Mouse (Mus musculus) MEL (cell line): Measurements from ENCODE around the gene Atrn.

Experiments used
- CTCF ChIP-seq, 3 experiments: IDR thresholded peaks in 2 of 3; conservative IDR thresholded peaks in 1 of 3; 2 replicates each; pipeline ENCODE4 v1.5.1; 2011 to 2012; ENCODE audit warnings: low read length in 3 of 3, low read depth in 2 of 3, mild to moderate bottlenecking in 2 of 3, improper control_type of control experiment in 1 of 3, inconsistent platforms in 1 of 3, mixed read lengths in 1 of 3, moderate library complexity in 1 of 3; ENCODE audit not compliant: control insufficient read depth in 1 of 3, insufficient read depth in 1 of 3, poor library complexity in 1 of 3, severe bottlenecking in 1 of 3
- EP300 ChIP-seq, 2 experiments: IDR thresholded peaks; 2 replicates each; pipeline ENCODE4 v1.6.1; 2011; ENCODE audit warnings: improper control_type of control experiment in 2 of 2, low read length in 2 of 2, low read depth in 1 of 2, mild to moderate bottlenecking in 1 of 2
- GATA1 ChIP-seq: IDR thresholded peaks from 2 replicates; pipeline ENCODE4 v1.6.1; 2011; ENCODE audit warnings: low read depth, low read length, improper control_type of control experiment
- MAFK ChIP-seq: IDR thresholded peaks from 2 replicates; pipeline ENCODE4 v1.6.1; 2011; ENCODE audit warnings: low read depth, mild to moderate bottlenecking, low read length, improper control_type of control experiment, borderline replicate concordance
- MXI1 ChIP-seq: IDR thresholded peaks from 2 replicates; pipeline ENCODE4 v1.6.1; 2011; ENCODE audit warnings: mild to moderate bottlenecking, low read depth, low read length, improper control_type of control experiment
- POLR2A ChIP-seq, 2 experiments: IDR thresholded peaks; 2 replicates each; pipeline ENCODE4 v1.6.1; 2011 to 2012; ENCODE audit warnings: low read length in 2 of 2, mild to moderate bottlenecking in 2 of 2, control low read depth in 1 of 2, improper control_type of control experiment in 1 of 2, low read depth in 1 of 2, moderate library complexity in 1 of 2; ENCODE audit not compliant: control insufficient read depth in 1 of 2, insufficient read depth in 1 of 2, poor library complexity in 1 of 2
- POLR2AphosphoS5 ChIP-seq: IDR thresholded peaks from 2 replicates; pipeline ENCODE4 v1.6.1; 2012; ENCODE audit warnings: low read depth, borderline replicate concordance, mild to moderate bottlenecking, inconsistent platforms, low read length, moderate library complexity, mixed read lengths
- SMC3 ChIP-seq: IDR thresholded peaks from 2 replicates; pipeline ENCODE4 v1.6.1; 2011; ENCODE audit warnings: low read depth, low read length, improper control_type of control experiment
- TCF12 ChIP-seq: IDR thresholded peaks from 2 replicates; pipeline ENCODE4 v1.6.1; 2014; ENCODE audit warnings: low read depth, mild to moderate bottlenecking, inconsistent platforms, low read length, improper control_type of control experiment, moderate library complexity
- ZNF384 ChIP-seq: IDR thresholded peaks from 2 replicates; pipeline ENCODE4 v1.6.1; 2012; ENCODE audit warnings: low read depth, mild to moderate bottlenecking, inconsistent platforms, low read length, improper control_type of control experiment

DNA sequence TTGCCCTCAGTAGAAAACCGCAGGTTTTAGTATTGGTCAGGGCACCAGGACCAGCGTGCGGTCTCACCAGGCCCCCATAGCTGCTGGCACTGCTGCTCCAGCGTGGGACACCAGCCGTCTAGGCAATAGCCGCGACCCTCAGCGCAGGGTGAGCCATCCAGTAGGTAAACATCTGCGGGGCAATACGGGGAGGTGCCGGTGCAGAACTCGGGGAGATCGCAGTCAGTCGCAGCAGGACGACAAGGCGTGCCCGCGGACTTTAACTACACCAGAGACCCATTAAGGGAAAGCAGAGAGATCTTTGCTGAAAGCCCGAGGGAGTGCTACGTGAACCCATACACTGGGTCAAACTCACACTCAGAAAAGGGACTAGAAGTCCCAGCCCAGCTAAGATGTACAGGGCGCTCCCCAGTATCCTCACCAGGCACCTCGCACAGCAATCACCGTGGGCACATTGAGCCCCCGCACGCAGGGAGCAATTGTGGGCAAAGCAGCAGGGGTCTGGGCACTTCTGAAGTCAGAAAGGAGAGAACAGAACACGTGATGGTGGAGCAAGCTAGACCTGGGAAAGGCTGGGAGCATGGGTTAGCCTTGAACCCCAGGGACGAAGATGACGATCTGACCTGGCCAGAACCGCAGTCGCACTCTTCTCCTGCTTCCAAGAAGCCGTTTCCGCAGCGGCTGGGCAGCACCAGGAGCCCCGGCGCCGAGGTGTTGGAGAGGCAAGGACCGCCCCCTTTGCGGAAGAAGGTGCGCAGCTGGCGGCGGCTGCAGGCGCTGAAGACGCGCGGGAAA is 147.8 kb downstream of the Atrn start:
- TF ChIP-seq TCF12 (no peak), EP300 (IDR thresholded peaks at IDR 0.05; ENCODE audit: low read depth in 1 of 2, low read length in 2 of 2) (no peak), MXI1 (no peak), SMC3 (no peak), MAFK (no peak), POLR2A (IDR thresholded peaks at IDR 0.05; ENCODE audit: control insufficient read depth in 1 of 2, insufficient read depth in 1 of 2, low read depth in 1 of 2, low read length in 2 of 2, poor library complexity in 1 of 2) (no peak), ZNF384 (no peak), CTCF (IDR thresholded peaks at IDR 0.05 in 2 of 3, conservative IDR thresholded peaks at IDR 0.05 in 1 of 3; ENCODE audit: control insufficient read depth in 1 of 3, insufficient read depth in 1 of 3, low read depth in 2 of 3, low read length in 3 of 3, poor library complexity in 1 of 3, severe bottlenecking in 1 of 3) (no peak), GATA1 (no peak), POLR2AphosphoS5 (no peak)
